Mouse (Mus musculus) forebrain, embryonic 10.5 days (tissue): ENCODE data around the gene Eif1ax. TPM values are rescaled to one million over a fixed set of nuclear protein-coding genes. Genes with fewer than 3 reads are reported as not detected.

Experiments used
- polyA plus RNA-seq: library from polyadenylated mRNA; unstranded; fragments of >200 nt; fragmentation: Nextera tagmentation; extraction: Ambion mirVana; gene quantifications from 2 replicates; pipeline ENCODE4 v1.2.1, GENCODE M21; 2016

The Eif1ax gene
- polyA plus RNA-seq, 1 experiment from 2014 or later = 178 TPM

Other genes with a start within 250 kb of the Eif1ax start
- 4.5 and 5.8 TPM in 2 replicates for gene Rps6ka3, start 161.9 kb upstream of the Eif1ax start, polyA plus RNA-seq
- gene Map7d2, start 42.4 kb downstream of the Eif1ax start, polyA plus RNA-seq = 10.4 and 11.6 TPM in 2 replicates
- 23.8 and 25.4 TPM in 2 replicates for gene Bclaf3, start 154.5 kb downstream of the Eif1ax start, polyA plus RNA-seq